Mouse (Mus musculus): ENCODE results near the gene Sec1. TPM values are rescaled to one million over a fixed set of nuclear protein-coding genes. Genes with fewer than 3 reads are reported as not detected.
A peak's percentile ranks its signal among the peaks of the same experiment; 100 is the strongest.

Sec1 gene
- polyA plus RNA-seq, 1 experiment, result 0.22 TPM

- Histone ChIP-seq H3K4me3 (ENCODE audit: low read depth, low read length) (no peak within 1 kb of the TSS), H3K4me1 (ENCODE audit: control insufficient read depth, insufficient read depth, insufficient read length, low read length) (peaks cover 6% of the 10 kb centered on the region), H3K36me3 (ENCODE audit: control insufficient read depth, insufficient read depth, low read length) (no peaks in the 10 kb centered on the region), H3K27me3 (ENCODE audit: control insufficient read depth, insufficient read depth, low read length) (peaks cover 26% of the 10 kb centered on the region), H3K27ac (ENCODE audit: insufficient read depth, low read depth, low read length) (no peak within 1 kb of the TSS)
- TF ChIP-seq POLR2A (IDR thresholded peaks at IDR 0.05; ENCODE audit: low read depth, low read length) (no peak), CTCF (IDR thresholded peaks at IDR 0.05; ENCODE audit: extremely low read depth, insufficient read length, insufficient replicate concordance, low read depth, low read length) (no peak)
- WGBS, result 46% methylated on average over 19 of the region's 19 CpGs
Observed at GRCm38 (mm10) chr7:45639561-45640027, 54.6 kb downstream of the Sec1 start, which contains the start of gene Mamstr. Gene Mamstr, plus strand, starts transcription at chr7:45639977.

- Histone ChIP-seq H3K27me3 (ENCODE audit: control insufficient read depth, insufficient read depth, low read length) (peaks cover 21% of the 10 kb centered on the region; the same call in 1 of the 2 replicates), H3K4me3 (ENCODE audit: low read depth, low read length) (no peak overlapping the region), H3K4me1 (ENCODE audit: control insufficient read depth, insufficient read depth, insufficient read length, low read length) (peaks cover 4% of the 10 kb centered on the region), H3K36me3 (ENCODE audit: control insufficient read depth, insufficient read depth, low read length) (no peaks in the 10 kb centered on the region), H3K27ac (ENCODE audit: insufficient read depth, low read depth, low read length) (no peak overlapping the region)
- TF ChIP-seq CTCF (IDR thresholded peaks at IDR 0.05; ENCODE audit: extremely low read depth, insufficient read length, insufficient replicate concordance, low read depth, low read length) (no peak), POLR2A (IDR thresholded peaks at IDR 0.05; ENCODE audit: low read depth, low read length) (no peak)
- 41% methylated on average over 29 of the region's 29 CpGs for WGBS
Observed at GRCm38 (mm10) chr7:45638623-45639401, 55.4 kb downstream of the Sec1 start.

- 87% methylated on average over 6 of the region's 6 CpGs for WGBS
- H3K36me3 ChIP-seq (ENCODE audit: control insufficient read depth, insufficient read depth, low read length), result no peaks in the 10 kb centered on the region
- no peak overlapping the region for H3K27ac ChIP-seq (ENCODE audit: insufficient read depth, low read depth, low read length)
- peaks cover 4% of the 10 kb centered on the region for H3K4me1 ChIP-seq (ENCODE audit: control insufficient read depth, insufficient read depth, insufficient read length, low read length)
- H3K4me3 ChIP-seq (ENCODE audit: low read depth, low read length), result no peak overlapping the region
- H3K27me3 ChIP-seq (ENCODE audit: control insufficient read depth, insufficient read depth, low read length), result peaks cover 26% of the 10 kb centered on the region; the same call in 1 of the 2 replicates
- TF ChIP-seq CTCF (IDR thresholded peaks at IDR 0.05; ENCODE audit: extremely low read depth, insufficient read length, insufficient replicate concordance, low read depth, low read length) (no peak), POLR2A (IDR thresholded peaks at IDR 0.05; ENCODE audit: low read depth, low read length) (no peak)
Observed at GRCm38 (mm10) chr7:45637710-45638109, 56.5 kb downstream of the Sec1 start.

GRCm38 (mm10) chr7:45635711-45636688 is 58.2 kb downstream of the Sec1 start:
- Histone ChIP-seq H3K36me3 (ENCODE audit: control insufficient read depth, insufficient read depth, low read length) (no peaks in the 10 kb centered on the region), H3K27ac (ENCODE audit: insufficient read depth, low read depth, low read length) (no peak overlapping the region), H3K27me3 (ENCODE audit: control insufficient read depth, insufficient read depth, low read length) (peaks cover 26% of the 10 kb centered on the region), H3K4me3 (ENCODE audit: low read depth, low read length) (no peak overlapping the region), H3K4me1 (ENCODE audit: control insufficient read depth, insufficient read depth, insufficient read length, low read length) (peaks cover 4% of the 10 kb centered on the region)
- WGBS, result 79% methylated on average over 15 of the region's 15 CpGs
- TF ChIP-seq POLR2A (IDR thresholded peaks at IDR 0.05; ENCODE audit: low read depth, low read length) (no peak), CTCF (IDR thresholded peaks at IDR 0.05; ENCODE audit: extremely low read depth, insufficient read length, insufficient replicate concordance, low read depth, low read length) (no peak)

GRCm38 (mm10) chr7:45634946-45635681 is 59.1 kb downstream of the Sec1 start:
- TF ChIP-seq POLR2A (IDR thresholded peaks at IDR 0.05; ENCODE audit: low read depth, low read length) (no peak), CTCF (IDR thresholded peaks at IDR 0.05; ENCODE audit: extremely low read depth, insufficient read length, insufficient replicate concordance, low read depth, low read length) (no peak)
- Histone ChIP-seq H3K36me3 (ENCODE audit: control insufficient read depth, insufficient read depth, low read length) (no peaks in the 10 kb centered on the region), H3K4me1 (ENCODE audit: control insufficient read depth, insufficient read depth, insufficient read length, low read length) (peaks cover 4% of the 10 kb centered on the region), H3K27ac (ENCODE audit: insufficient read depth, low read depth, low read length) (peak overlapping the region; percentile 6; the same call in 1 of the 2 replicates), H3K27me3 (ENCODE audit: control insufficient read depth, insufficient read depth, low read length) (peaks cover 25% of the 10 kb centered on the region), H3K4me3 (ENCODE audit: low read depth, low read length) (no peak overlapping the region)
- 79% methylated on average over 11 of the region's 11 CpGs for WGBS

- WGBS, result 33% methylated on average over 35 of the region's 35 CpGs
- Histone ChIP-seq H3K27ac (ENCODE audit: insufficient read depth, low read depth, low read length) (no peak overlapping the region), H3K4me1 (ENCODE audit: control insufficient read depth, insufficient read depth, insufficient read length, low read length) (peaks cover 2% of the 10 kb centered on the region), H3K36me3 (ENCODE audit: control insufficient read depth, insufficient read depth, low read length) (no peaks in the 10 kb centered on the region), H3K4me3 (ENCODE audit: low read depth, low read length) (no peak overlapping the region), H3K27me3 (ENCODE audit: control insufficient read depth, insufficient read depth, low read length) (peaks cover 36% of the 10 kb centered on the region)
- TF ChIP-seq CTCF (IDR thresholded peaks at IDR 0.05; ENCODE audit: extremely low read depth, insufficient read length, insufficient replicate concordance, low read depth, low read length) (no peak), POLR2A (IDR thresholded peaks at IDR 0.05; ENCODE audit: low read depth, low read length) (no peak)
Observed at GRCm38 (mm10) chr7:45632499-45632898, 61.7 kb downstream of the Sec1 start.
